Mouse (Mus musculus) urinary bladder, adult 2 months (tissue): ENCODE measurements around the gene Gm20604. TPM values are rescaled to one million over a fixed set of nuclear protein-coding genes. Genes with fewer than 3 reads are reported as not detected.

Experiments used
- polyA plus RNA-seq: library from polyadenylated mRNA; depleted of rRNA; stranded (reverse); fragments of >200 nt; gene quantifications from 2 replicates; pipeline ENCODE4 v1.2.3, GENCODE M21; 2012; rRNA removed

Gene Gm20604
- polyA plus RNA-seq, 1 experiment = 9.6 TPM

Other genes starting within 250 kb of the Gm20604 start
- gene Chga, start 203.7 kb downstream of the Gm20604 start, polyA plus RNA-seq = 0.19 and 0.35 TPM in 2 replicates
- gene Itpk1, start 53.7 kb downstream of the Gm20604 start, polyA plus RNA-seq = 43.6 and 57.6 TPM in 2 replicates
- 4.2 and 4.6 TPM in 2 replicates for gene Moap1, start 15.0 kb downstream of the Gm20604 start, polyA plus RNA-seq
- gene Tmem251, start 14.9 kb downstream of the Gm20604 start, polyA plus RNA-seq = 3.2 and 4.0 TPM in 2 replicates
- gene Gm28051, start 907 bp downstream of the Gm20604 start, polyA plus RNA-seq = not detected in 2 replicates
- gene Gon7, start 869 bp downstream of the Gm20604 start, polyA plus RNA-seq = 10.4 and 11.8 TPM in 2 replicates
- gene Ubr7, start 705 bp downstream of the Gm20604 start, polyA plus RNA-seq = 24.2 and 25.3 TPM in 2 replicates
- gene Btbd7, start 119.8 kb upstream of the Gm20604 start, polyA plus RNA-seq = 20.1 and 27.7 TPM in 2 replicates
- not detected in 2 replicates for gene Cox8c, start 140.6 kb upstream of the Gm20604 start, polyA plus RNA-seq
- 0.12 and 0.14 TPM in 2 replicates for gene Unc79, start 190.2 kb upstream of the Gm20604 start, polyA plus RNA-seq